Mouse (Mus musculus): ENCODE results near the gene St3gal5. TPM values are rescaled to one million over a fixed set of nuclear protein-coding genes. Genes with fewer than 3 reads are reported as not detected.
"Not testable (repeated sequence)": the region's sequence is repeated elsewhere in the genome, so short reads cannot be mapped to it uniquely, and the experiment has no call there.

Gene St3gal5
- 26.7 and 26.8 TPM in 2 replicates for polyA plus RNA-seq (2016; fragmentation: Nextera tagmentation; extraction: Ambion mirVana)

GRCm38 (mm10) chr6:72097181-72097995 is at the start of gene St3gal5:
TSS of gene St3gal5 (plus strand) at chr6:72097592.
- Histone ChIP-seq H3K4me1 (peaks cover 40% of the 10 kb centered on the region), H3K27me3 (ENCODE audit: low read depth, poor library complexity, severe bottlenecking) (no peaks in the 10 kb centered on the region), H3K4me3 (peak within 1 kb of the TSS; percentile 79), H3K36me3 (no peaks in the 10 kb centered on the region), H3K9me3 (replicated peaks) (no peaks in the 10 kb centered on the region), H3K27ac (peak within 1 kb of the TSS; percentile 93)
- WGBS = under 1% methylated on average over 81 of the region's 81 CpGs
- DNase-seq (ENCODE audit: low spot score) = peak; percentile 97

- no peaks in the 10 kb centered on the region for H3K36me3 ChIP-seq
- WGBS = 90% methylated on average over 5 of the region's 5 CpGs
- H3K4me1 ChIP-seq = no peaks in the 10 kb centered on the region
- no peak overlapping the region for H3K27ac ChIP-seq
- DNase-seq (ENCODE audit: low spot score) = no peak
- no peaks in the 10 kb centered on the region for H3K9me3 ChIP-seq (replicated peaks)
- H3K27me3 ChIP-seq (ENCODE audit: low read depth, poor library complexity, severe bottlenecking) = no peaks in the 10 kb centered on the region
- H3K4me3 ChIP-seq = no peak overlapping the region
These were observed 48.7 kb upstream of the St3gal5 start for GRCm38 (mm10) chr6:72048643-72049042.

GRCm38 (mm10) chr6:72049941-72050340 is 47.5 kb upstream of the St3gal5 start:
- no peaks in the 10 kb centered on the region for H3K27me3 ChIP-seq (ENCODE audit: low read depth, poor library complexity, severe bottlenecking)
- no peak overlapping the region for H3K27ac ChIP-seq
- H3K4me3 ChIP-seq = no peak overlapping the region
- 81% methylated on average over 6 of the region's 6 CpGs for WGBS
- no peaks in the 10 kb centered on the region for H3K9me3 ChIP-seq (replicated peaks)
- DNase-seq (ENCODE audit: low spot score) = no peak
- no peaks in the 10 kb centered on the region for H3K4me1 ChIP-seq
- H3K36me3 ChIP-seq = no peaks in the 10 kb centered on the region

- 64% methylated on average over 7 of the region's 7 CpGs for WGBS
- H3K27ac ChIP-seq = no peak overlapping the region
- no peak overlapping the region for H3K4me3 ChIP-seq
- no peaks in the 10 kb centered on the region for H3K27me3 ChIP-seq (ENCODE audit: low read depth, poor library complexity, severe bottlenecking)
- H3K9me3 ChIP-seq (replicated peaks) = no peaks in the 10 kb centered on the region
- H3K4me1 ChIP-seq = no peaks in the 10 kb centered on the region
- H3K36me3 ChIP-seq = no peaks in the 10 kb centered on the region
- no peak for DNase-seq (ENCODE audit: low spot score)
These were observed 46.6 kb upstream of the St3gal5 start for GRCm38 (mm10) chr6:72050827-72051226.

- no peaks in the 10 kb centered on the region for H3K36me3 ChIP-seq
- DNase-seq (ENCODE audit: low spot score) = no peak
- H3K4me3 ChIP-seq = no peak overlapping the region
- H3K27ac ChIP-seq = no peak overlapping the region
- 90% methylated on average over 2 of the region's 2 CpGs for whole genome bisulfite sequencing
- no peaks in the 10 kb centered on the region for H3K9me3 ChIP-seq (replicated peaks)
- H3K27me3 ChIP-seq (ENCODE audit: low read depth, poor library complexity, severe bottlenecking) = no peaks in the 10 kb centered on the region
- H3K4me1 ChIP-seq = no peaks in the 10 kb centered on the region
These were observed 46.1 kb upstream of the St3gal5 start for GRCm38 (mm10) chr6:72051247-72051646.

- H3K4me3 ChIP-seq = no peak overlapping the region
- DNase-seq (ENCODE audit: low spot score) = no peak
- no peaks in the 10 kb centered on the region for H3K27me3 ChIP-seq (ENCODE audit: low read depth, poor library complexity, severe bottlenecking)
- WGBS = 68% methylated on average over 6 of the region's 6 CpGs
- no peaks in the 10 kb centered on the region for H3K4me1 ChIP-seq
- no peaks in the 10 kb centered on the region for H3K9me3 ChIP-seq (replicated peaks)
- H3K36me3 ChIP-seq = no peaks in the 10 kb centered on the region
- no peak overlapping the region for H3K27ac ChIP-seq
These were observed 45.6 kb upstream of the St3gal5 start for GRCm38 (mm10) chr6:72051757-72052156.

- no peak overlapping the region for H3K4me3 ChIP-seq
- no peak for DNase-seq (ENCODE audit: low spot score)
- no peaks in the 10 kb centered on the region for H3K9me3 ChIP-seq (replicated peaks)
- 76% methylated on average over 2 of the region's 2 CpGs for WGBS
- no peaks in the 10 kb centered on the region for H3K4me1 ChIP-seq
- H3K36me3 ChIP-seq = no peaks in the 10 kb centered on the region
- no peaks in the 10 kb centered on the region for H3K27me3 ChIP-seq (ENCODE audit: low read depth, poor library complexity, severe bottlenecking)
- H3K27ac ChIP-seq = no peak overlapping the region
These were observed 40.8 kb upstream of the St3gal5 start for GRCm38 (mm10) chr6:72056548-72056947.

GRCm38 (mm10) chr6:72058398-72058889 is 38.9 kb upstream of the St3gal5 start:
- 91% methylated on average over 9 of the region's 9 CpGs for WGBS
- no peak for DNase-seq (ENCODE audit: low spot score)
- Histone ChIP-seq H3K4me3 (no peak overlapping the region), H3K9me3 (replicated peaks) (no peaks in the 10 kb centered on the region), H3K4me1 (no peaks in the 10 kb centered on the region), H3K36me3 (no peaks in the 10 kb centered on the region), H3K27ac (no peak overlapping the region), H3K27me3 (ENCODE audit: low read depth, poor library complexity, severe bottlenecking) (no peaks in the 10 kb centered on the region)

GRCm38 (mm10) chr6:72060677-72061076 is 36.7 kb upstream of the St3gal5 start:
- not testable (repeated sequence) for H3K4me3 ChIP-seq; H3K9me3 ChIP-seq (replicated peaks); DNase-seq (ENCODE audit: low spot score); H3K27me3 ChIP-seq (ENCODE audit: low read depth, poor library complexity, severe bottlenecking); H3K27ac ChIP-seq; H3K36me3 ChIP-seq; H3K4me1 ChIP-seq
- 91% methylated on average over 10 of the region's 10 CpGs for WGBS

- H3K4me3 ChIP-seq = no peak overlapping the region
- H3K27ac ChIP-seq = no peak overlapping the region
- DNase-seq (ENCODE audit: low spot score) = no peak
- no peaks in the 10 kb centered on the region for H3K9me3 ChIP-seq (replicated peaks)
- no peaks in the 10 kb centered on the region for H3K27me3 ChIP-seq (ENCODE audit: low read depth, poor library complexity, severe bottlenecking)
- no peaks in the 10 kb centered on the region for H3K36me3 ChIP-seq
- 76% methylated on average over 6 of the region's 6 CpGs for WGBS
- H3K4me1 ChIP-seq = no peaks in the 10 kb centered on the region
These were observed 33.7 kb upstream of the St3gal5 start for GRCm38 (mm10) chr6:72063718-72064117.

GRCm38 (mm10) chr6:72065988-72066387 is 31.4 kb upstream of the St3gal5 start:
- Histone ChIP-seq H3K4me1 (no peaks in the 10 kb centered on the region), H3K27ac (no peak overlapping the region), H3K4me3 (no peak overlapping the region), H3K27me3 (ENCODE audit: low read depth, poor library complexity, severe bottlenecking) (no peaks in the 10 kb centered on the region), H3K36me3 (no peaks in the 10 kb centered on the region), H3K9me3 (replicated peaks) (no peaks in the 10 kb centered on the region)
- DNase-seq (ENCODE audit: low spot score) = no peak
- WGBS = 71% methylated on average over 10 of the region's 10 CpGs

GRCm38 (mm10) chr6:72068436-72068835 is 29.0 kb upstream of the St3gal5 start:
- no peak overlapping the region for H3K4me3 ChIP-seq

GRCm38 (mm10) chr6:72071281-72071870 is 26.0 kb upstream of the St3gal5 start:
- Histone ChIP-seq H3K4me1 (no peaks in the 10 kb centered on the region), H3K27me3 (ENCODE audit: low read depth, poor library complexity, severe bottlenecking) (no peaks in the 10 kb centered on the region), H3K27ac (no peak overlapping the region), H3K9me3 (replicated peaks) (no peaks in the 10 kb centered on the region), H3K4me3 (no peak overlapping the region), H3K36me3 (no peaks in the 10 kb centered on the region)
- no peak for DNase-seq (ENCODE audit: low spot score)
- WGBS = 78% methylated on average over 5 of the region's 5 CpGs

More at GRCm38 (mm10) chr6:72068436-72068835, 29.0 kb upstream of the St3gal5 start:
- no peak for DNase-seq (ENCODE audit: low spot score)
- 94% methylated on average over 4 of the region's 4 CpGs for WGBS
- Histone ChIP-seq H3K27ac (no peak overlapping the region), H3K27me3 (ENCODE audit: low read depth, poor library complexity, severe bottlenecking) (no peaks in the 10 kb centered on the region), H3K4me1 (no peaks in the 10 kb centered on the region), H3K36me3 (no peaks in the 10 kb centered on the region), H3K9me3 (replicated peaks) (no peaks in the 10 kb centered on the region)

Measured in limb, embryonic 10.5 days (tissue).